ENCODE assay signal across 21 mouse cellular contexts in genomic region chr9:41268112-41268511, GRCm38 (mm10).
"Had no signal": no experiment of that assay in that cellular context is flagged by ENCODE, and none has a peak within 500 bp of the region (broad histone marks: within the 10 kb centered on the region; RNA-seq: fewer than 3 reads in every experiment).

No protein-coding gene starts in this region.

- H3K27me3 ChIP-seq: limb, embryonic 12.5 days; limb, embryonic 15.5 days; midbrain, embryonic 15.5 days; neural tube, embryonic 13.5 days; stomach, embryonic 15.5 days had no signal

- H3K9me3 ChIP-seq: limb, embryonic 12.5 days; limb, embryonic 15.5 days; midbrain, embryonic 15.5 days; neural tube, embryonic 13.5 days; stomach, embryonic 15.5 days had no signal

- H3K36me3 ChIP-seq: limb, embryonic 12.5 days; limb, embryonic 15.5 days; midbrain, embryonic 15.5 days; neural tube, embryonic 13.5 days; stomach, embryonic 15.5 days had no signal

- DNase-seq: kidney, adult 11 months; kidney, adult 8-10 months; kidney, postnatal 14 days; layer of hippocampus, adult 9-11 months; liver, postnatal 0 days; lung, embryonic 14.5 days; retina, postnatal 1 day; right cerebral cortex, postnatal 25 days; spleen, adult 18-20 months; thymus, postnatal 25 days had no signal

- H3K27ac ChIP-seq: layer of hippocampus, adult 2 months; limb, embryonic 12.5 days; limb, embryonic 15.5 days; liver, embryonic 14.5 days; macrophage; midbrain, embryonic 15.5 days; neural tube, embryonic 13.5 days; stomach, embryonic 15.5 days had no signal

- H3K9ac ChIP-seq: limb, embryonic 12.5 days; limb, embryonic 15.5 days; liver, embryonic 14.5 days; liver, postnatal 0 days; lung, embryonic 14.5 days; midbrain, embryonic 15.5 days; neural tube, embryonic 13.5 days; stomach, embryonic 15.5 days had no signal

- H3K4me3 ChIP-seq: layer of hippocampus, adult 2 months; limb, embryonic 12.5 days; limb, embryonic 15.5 days; midbrain, embryonic 15.5 days; myocyte; neural tube, embryonic 13.5 days; stomach, embryonic 15.5 days had no signal

- H3K4me2 ChIP-seq: limb, embryonic 12.5 days; limb, embryonic 15.5 days; liver, embryonic 11.5 days; lung, embryonic 14.5 days; midbrain, embryonic 15.5 days; neural tube, embryonic 13.5 days; stomach, embryonic 15.5 days had no signal

- ATAC-seq: liver, postnatal 0 days; lung, postnatal 0 days; midbrain, embryonic 15.5 days had no signal
